Mouse (Mus musculus): ENCODE measurements around the gene Spem2.

DNA sequence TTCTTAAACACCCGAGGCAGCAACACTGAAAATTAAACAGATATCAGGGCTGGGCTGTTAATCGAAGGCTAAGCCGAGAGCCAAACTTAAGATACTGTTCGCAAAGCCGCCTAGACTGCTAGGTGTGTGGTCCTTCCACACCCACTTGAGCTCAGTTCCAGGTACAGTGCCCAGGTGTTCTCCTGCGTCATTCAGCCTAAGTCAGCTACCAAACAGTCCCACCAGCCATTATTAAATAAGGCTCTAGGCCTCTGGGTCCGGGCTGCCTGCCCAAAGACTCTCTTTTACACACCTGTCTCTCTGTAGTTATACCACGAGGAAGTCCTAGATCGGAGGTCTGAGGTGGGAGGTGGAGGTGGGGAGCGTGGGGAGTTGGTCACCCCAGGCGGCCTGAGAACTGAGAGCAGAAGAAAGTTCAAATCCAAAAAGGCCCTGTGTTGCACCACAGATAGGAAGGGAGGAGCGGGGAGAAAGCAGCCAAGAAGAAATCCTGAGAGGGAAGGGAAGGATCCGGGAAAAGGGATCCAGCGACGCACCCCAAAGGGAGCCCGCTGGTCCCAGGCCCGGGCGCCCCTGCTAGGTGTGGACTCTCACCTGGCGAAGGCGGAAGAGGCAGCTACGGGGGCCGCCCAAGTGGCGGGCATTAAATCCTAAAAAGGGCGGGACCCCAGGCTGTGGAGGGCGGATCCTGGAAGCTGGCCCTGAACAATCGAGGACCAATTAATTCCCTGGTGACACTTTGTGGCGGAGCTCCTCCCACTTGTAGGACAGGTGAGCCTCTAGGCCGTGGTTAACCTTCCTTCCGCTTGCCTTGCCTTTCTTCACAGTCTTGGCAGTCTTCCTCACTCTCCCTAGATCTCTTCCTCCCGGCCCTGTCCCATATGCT is 40.1 kb upstream of the Spem2 start, which contains the start of gene Tnk1:
- TF ChIP-seq POLR2AphosphoS2 (IDR thresholded peaks at IDR 0.05; ENCODE audit: low read depth, low read length) (no peak), POLR2A (IDR thresholded peaks at IDR 0.05; ENCODE audit: low read depth, low read length) (no peak)

Measured in CH12.LX (cell line).